Mouse (Mus musculus) liver, adult 2 months (tissue): Measurements from ENCODE around the gene Orm3. TPM values are rescaled to one million over a fixed set of nuclear protein-coding genes. Genes with fewer than 3 reads are reported as not detected.

ENCODE experiments used
- DNase-seq: peaks from one replicate; pipeline ENCODE4 v3.0.0-alpha.2; 2011; ENCODE audit warnings: low read depth, low spot score; ENCODE audit errors: extremely low read depth
- H3K27ac ChIP-seq: fragments of 200-500 bp; replicated peaks from 2 replicates; pipeline ENCODE4 v1.5.1; 2012; ENCODE audit warnings: low read depth, mild to moderate bottlenecking, control low read depth, inconsistent platforms, low read length; ENCODE audit not compliant: insufficient read depth
- H3K27me3 ChIP-seq: fragments of 200-500 bp; 2 replicates; pipeline ENCODE4 v1.6.1; 2012; ENCODE audit warnings: mild to moderate bottlenecking, moderate library complexity, low read length, inconsistent platforms; ENCODE audit not compliant: control insufficient read depth, insufficient read depth
- H3K36me3 ChIP-seq: fragments of 200-500 bp; 2 replicates; pipeline ENCODE4 v1.6.1; 2012; ENCODE audit warnings: low read length, inconsistent platforms; ENCODE audit not compliant: control insufficient read depth, insufficient read depth
- H3K4me1 ChIP-seq: fragments of 200-500 bp; 2 replicates; pipeline ENCODE4 v1.6.1; 2011; ENCODE audit warnings: low read length; ENCODE audit not compliant: control insufficient read depth, insufficient read depth
- H3K4me3 ChIP-seq: fragments of 200-500 bp; 2 replicates; pipeline ENCODE4 v1.5.1; 2011; ENCODE audit warnings: low read depth, mild to moderate bottlenecking, control low read depth, low read length, moderate library complexity; ENCODE audit not compliant: insufficient read depth
- H3K79me2 ChIP-seq: fragments of 200-500 bp; 2 replicates; pipeline ENCODE4 v1.6.1; 2012; ENCODE audit warnings: inconsistent platforms, mild to moderate bottlenecking, low read length, moderate library complexity; ENCODE audit not compliant: control insufficient read depth, insufficient read depth
- H3K9ac ChIP-seq: fragments of 200-500 bp; 2 replicates; pipeline ENCODE4 v1.6.1; 2012; ENCODE audit warnings: low read depth, mild to moderate bottlenecking, control low read depth, inconsistent platforms, low read length
- CTCF ChIP-seq: fragments of 200-500 bp; IDR thresholded peaks from 2 replicates; pipeline ENCODE4 v1.5.1; 2011; ENCODE audit warnings: low read depth, low read length, control low read depth
- POLR2A ChIP-seq: fragments of 200-500 bp; IDR thresholded peaks from 2 replicates; pipeline ENCODE4 v1.6.1; 2011; ENCODE audit warnings: low read length, control low read depth; ENCODE audit not compliant: insufficient read depth; ENCODE audit errors: extremely low read depth
- WGBS: fragments of 180-500 bp; shearing (Covaris S2); methylation state at CpG from one replicate; pipeline ENCODE4 v1.1.7; 2018; 5-methylcytosine and 5-hydroxymethylcytosine counted together
- polyA plus RNA-seq: library from polyadenylated mRNA; depleted of rRNA; stranded (reverse); fragments of >200 nt; gene quantifications from 2 replicates; pipeline ENCODE4 v1.2.3, GENCODE M21; 2012
- total RNA-seq: library from RNA; depleted of rRNA; stranded (reverse); fragments of >200 nt; gene quantifications from 2 replicates; pipeline ENCODE4 v1.2.3, GENCODE M21; 2014

Gene Orm3
- total and polyA plus RNA-seq, 2 experiments: 11.4 to 14.1 TPM

- TF ChIP-seq POLR2A (no peak), CTCF (no peak)
- Histone ChIP-seq H3K27me3 (no peaks in the 10 kb centered on the region), H3K4me3 (no peak overlapping the region), H3K36me3 (no peaks in the 10 kb centered on the region), H3K9ac (no peak overlapping the region), H3K27ac (no peak overlapping the region), H3K4me1 (no peaks in the 10 kb centered on the region), H3K79me2 (no peaks in the 10 kb centered on the region)
- no peak for DNase-seq
- 97% methylated on average over 4 of the region's 4 CpGs for WGBS
Observed at GRCm38 (mm10) chr4:63384262-63384661, 28.3 kb downstream of the Orm3 start.

GRCm38 (mm10) chr4:63385253-63385652, 29.3 kb downstream of the Orm3 start:
- Histone ChIP-seq H3K27me3 (no peaks in the 10 kb centered on the region), H3K79me2 (no peaks in the 10 kb centered on the region), H3K4me1 (no peaks in the 10 kb centered on the region), H3K4me3 (no peak overlapping the region), H3K36me3 (no peaks in the 10 kb centered on the region), H3K9ac (no peak overlapping the region), H3K27ac (no peak overlapping the region)
- TF ChIP-seq CTCF: no peak
- TF ChIP-seq POLR2A: no peak
- WGBS: 87% methylated on average over 3 of the region's 3 CpGs
- DNase-seq: no peak

DNA sequence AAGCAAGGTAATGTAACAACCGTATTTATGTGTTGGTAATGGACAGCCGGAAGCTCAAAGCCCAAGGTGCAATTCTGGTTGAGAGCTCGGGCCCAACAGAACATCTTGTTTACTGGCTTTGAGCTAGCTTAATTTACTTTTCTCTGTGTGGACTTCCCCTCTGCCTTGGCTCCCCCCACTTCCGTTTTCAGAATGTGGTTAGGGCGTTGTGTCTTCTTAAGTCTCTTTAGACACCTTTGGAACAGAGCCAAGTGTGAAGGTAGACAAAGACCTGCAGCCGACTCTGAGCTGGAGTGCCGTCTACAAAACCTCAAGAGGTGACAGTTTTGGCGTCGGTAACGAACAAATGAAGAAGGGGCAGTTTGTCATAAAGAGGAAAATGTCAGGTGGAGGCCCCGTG, 29.8 kb downstream of the Orm3 start:
- no peaks in the 10 kb centered on the region for H3K79me2 ChIP-seq
- no peak overlapping the region for H3K9ac ChIP-seq
- H3K27ac ChIP-seq: no peak overlapping the region
- DNase-seq: no peak
- 79% methylated on average over 11 of the region's 11 CpGs for WGBS
- TF ChIP-seq POLR2A (no peak), CTCF (no peak)
- no peaks in the 10 kb centered on the region for H3K27me3 ChIP-seq
- no peaks in the 10 kb centered on the region for H3K4me1 ChIP-seq
- no peaks in the 10 kb centered on the region for H3K36me3 ChIP-seq
- H3K4me3 ChIP-seq: no peak overlapping the region

DNA sequence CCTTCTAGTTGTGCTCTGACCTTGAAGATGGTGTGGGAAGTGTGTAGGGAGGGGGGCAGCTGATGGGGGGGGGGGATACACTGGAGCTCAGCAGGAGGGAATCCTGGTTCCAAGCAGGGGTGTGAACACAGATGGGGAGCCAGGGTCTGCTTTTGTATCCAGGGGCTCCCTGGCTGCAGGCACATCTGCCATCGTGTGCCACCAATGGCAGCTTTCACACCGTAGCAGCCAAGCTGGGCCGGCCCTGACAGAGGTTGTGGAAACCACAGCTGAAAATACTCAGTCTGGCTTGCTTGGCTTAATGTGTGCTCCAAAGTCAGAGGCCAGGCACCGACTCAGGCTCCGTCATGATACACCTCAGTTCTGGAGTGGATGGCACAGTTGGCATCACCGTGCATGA, 32.1 kb downstream of the Orm3 start:
- H3K4me1 ChIP-seq: no peaks in the 10 kb centered on the region
- 89% methylated on average over 6 of the region's 6 CpGs for WGBS

GRCm38 (mm10) chr4:63389121-63389886, 33.3 kb downstream of the Orm3 start:
- TF ChIP-seq CTCF (no peak), POLR2A (no peak)
- H3K27ac ChIP-seq: no peak overlapping the region
- DNase-seq: no peak
- H3K36me3 ChIP-seq: no peaks in the 10 kb centered on the region
- no peaks in the 10 kb centered on the region for H3K4me1 ChIP-seq
- H3K79me2 ChIP-seq: no peaks in the 10 kb centered on the region
- H3K4me3 ChIP-seq: no peak overlapping the region
- H3K27me3 ChIP-seq: no peaks in the 10 kb centered on the region
- H3K9ac ChIP-seq: no peak overlapping the region
- WGBS: 77% methylated on average over 8 of the region's 8 CpGs

More for the DNA sequence above, 32.1 kb downstream of the Orm3 start:
- no peak overlapping the region for H3K27ac ChIP-seq
- no peak overlapping the region for H3K9ac ChIP-seq
- TF ChIP-seq CTCF: no peak
- TF ChIP-seq POLR2A: no peak
- H3K36me3 ChIP-seq: no peaks in the 10 kb centered on the region
- no peak for DNase-seq
- H3K27me3 ChIP-seq: no peaks in the 10 kb centered on the region
- no peaks in the 10 kb centered on the region for H3K79me2 ChIP-seq
- H3K4me3 ChIP-seq: no peak overlapping the region

GRCm38 (mm10) chr4:63389887-63390528, 34.0 kb downstream of the Orm3 start:
- Histone ChIP-seq H3K27ac (no peak overlapping the region), H3K27me3 (no peaks in the 10 kb centered on the region), H3K4me3 (no peak overlapping the region), H3K9ac (no peak overlapping the region), H3K79me2 (no peaks in the 10 kb centered on the region), H3K4me1 (no peaks in the 10 kb centered on the region), H3K36me3 (no peaks in the 10 kb centered on the region)
- WGBS: 73% methylated on average over 11 of the region's 11 CpGs
- TF ChIP-seq CTCF (no peak), POLR2A (no peak)
- DNase-seq: no peak
